In the genomic region with DNA sequence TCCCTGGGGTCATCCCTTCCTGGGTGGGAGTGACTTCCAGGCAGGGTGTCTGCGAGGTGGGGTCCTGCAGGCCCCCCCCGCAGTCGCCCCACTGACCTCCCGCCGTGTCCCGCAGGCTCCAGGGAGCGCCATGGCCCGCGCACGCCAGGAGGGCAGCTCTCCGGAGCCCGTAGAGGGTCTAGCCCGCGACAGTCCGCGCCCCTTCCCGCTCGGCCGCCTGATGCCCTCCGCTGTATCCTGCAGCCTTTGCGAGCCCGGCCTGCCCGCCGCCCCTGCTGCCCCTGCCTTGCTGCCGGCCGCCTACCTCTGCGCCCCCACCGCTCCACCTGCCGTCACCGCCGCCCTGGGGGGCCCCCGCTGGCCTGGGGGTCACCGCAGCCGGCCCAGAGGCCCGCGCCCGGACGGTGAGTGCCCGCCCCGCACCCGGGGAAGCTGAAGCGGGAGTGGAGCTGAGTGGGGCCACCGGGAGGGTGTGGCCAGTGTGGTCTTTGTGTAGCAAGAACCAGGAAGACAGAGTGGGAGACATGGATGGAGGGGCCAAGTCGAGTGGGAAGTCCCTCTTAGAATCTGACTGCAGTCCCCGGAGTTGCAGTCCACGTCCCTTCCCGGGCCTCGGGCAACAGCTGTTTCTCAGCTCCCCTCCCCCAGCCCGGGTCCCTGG, we compare ENCODE assay signal across 8 mouse cellular contexts. TPM values are rescaled to one million over a fixed set of nuclear protein-coding genes. Genes with fewer than 3 reads are reported as not detected.
A peak's percentile ranks its signal among the peaks of the same experiment; 100 is the strongest.
DNase-seq lines count a peak whose midpoint lies in the region; ATAC-seq and TF ChIP-seq lines count a peak whose summit lies in the region.

No protein-coding gene starts in this region.

- 0% methylated on average over 44 of the region's 49 CpGs for WGBS in forebrain, embryonic 11.5 days
- WGBS in limb, embryonic 14.5 days: under 1% methylated on average over 49 of the region's 49 CpGs
- under 1% methylated on average over 46 of the region's 49 CpGs for WGBS in midbrain, embryonic 16.5 days

- H3K79me3 ChIP-seq in C2C12 (ENCODE audit: low read depth): no peaks in the 10 kb centered on the region

- intact Hi-C loops in heart, postnatal 25 days (cut with DNase I): no loop called here

- H3K9me3 ChIP-seq in forebrain, embryonic 11.5 days (ENCODE audit: control insufficient read depth, low read length): no peaks in the 10 kb centered on the region
- no peaks in the 10 kb centered on the region for H3K9me3 ChIP-seq in limb, embryonic 14.5 days (ENCODE audit: control insufficient read depth, low read length)
- H3K9me3 ChIP-seq in midbrain, embryonic 16.5 days (replicated peaks; ENCODE audit: control insufficient read depth, low read length, poor library complexity, severe bottlenecking): no peaks in the 10 kb centered on the region

- TF ChIP-seq CTCF in C2C12 (IDR thresholded peaks at IDR 0.05; ENCODE audit: control insufficient read depth, insufficient read depth, insufficient read length): no peak

- peak overlapping the region; percentile 46 for H3K4me3 ChIP-seq in C2C12 (ENCODE audit: insufficient read depth, poor library complexity, severe bottlenecking)
- peak overlapping the region; percentile 67 for H3K4me3 ChIP-seq in forebrain, embryonic 11.5 days (ENCODE audit: low read depth, low read length)
- peak overlapping the region; percentile 61 for H3K4me3 ChIP-seq in limb, embryonic 14.5 days (replicated peaks; ENCODE audit: low read length)
- H3K4me3 ChIP-seq in midbrain, embryonic 16.5 days (ENCODE audit: low read depth, low read length): peak overlapping the region; percentile 78

- no peaks in the 10 kb centered on the region for H3K36me3 ChIP-seq in C2C12 (ENCODE audit: control insufficient read depth, insufficient read depth)
- H3K36me3 ChIP-seq in forebrain, embryonic 11.5 days (ENCODE audit: control insufficient read depth, insufficient read depth, low read length): no peaks in the 10 kb centered on the region
- H3K36me3 ChIP-seq in limb, embryonic 14.5 days (ENCODE audit: control insufficient read depth, insufficient read depth, low read length): peaks cover 6% of the 10 kb centered on the region; the same call in 1 of the 2 replicates
- H3K36me3 ChIP-seq in midbrain, embryonic 16.5 days (ENCODE audit: control insufficient read depth, insufficient read depth, low read length): peaks cover 3% of the 10 kb centered on the region

- H3K4me1 ChIP-seq in forebrain, embryonic 11.5 days (replicated peaks; ENCODE audit: control insufficient read depth, insufficient read depth, low read length): peaks cover 28% of the 10 kb centered on the region
- peaks cover 42% of the 10 kb centered on the region for H3K4me1 ChIP-seq in limb, embryonic 14.5 days (ENCODE audit: control insufficient read depth, insufficient read depth, low read length)
- peaks cover 41% of the 10 kb centered on the region for H3K4me1 ChIP-seq in midbrain, embryonic 16.5 days (ENCODE audit: control insufficient read depth, insufficient read depth, low read length)

- H3K9ac ChIP-seq in forebrain, embryonic 11.5 days (ENCODE audit: low read length): peak overlapping the region; percentile 92
- H3K9ac ChIP-seq in limb, embryonic 14.5 days (ENCODE audit: low read depth, low read length, severe bottlenecking): peak overlapping the region; percentile 69
- peak overlapping the region; percentile 85 for H3K9ac ChIP-seq in midbrain, embryonic 16.5 days (ENCODE audit: low read depth, low read length)

- peak overlapping the region; percentile 73 for H3ac ChIP-seq in C2C12 (ENCODE audit: control insufficient read depth, insufficient read length, low read depth)

- peak overlapping the region; percentile 88 for H3K27ac ChIP-seq in forebrain, embryonic 11.5 days (ENCODE audit: low read depth, low read length)
- peak overlapping the region; percentile 52; the same call in 1 of the 2 replicates for H3K27ac ChIP-seq in limb, embryonic 14.5 days (replicated peaks; ENCODE audit: low read depth, low read length)
- H3K27ac ChIP-seq in midbrain, embryonic 16.5 days (ENCODE audit: low read length): peak overlapping the region; percentile 70

- peak; percentile 35 for DNase-seq in ZHBTc4 (ENCODE audit: low read depth, low spot score)
- peak; percentile 84 for DNase-seq in forebrain, embryonic 11.5 days (ENCODE audit: low spot score)
- DNase-seq in heart, postnatal 25 days (ENCODE audit: low spot score): peak; percentile 53
- DNase-seq in limb, embryonic 14.5 days (ENCODE audit: low spot score): peak; percentile 39
- peak; percentile 56 for DNase-seq in urinary bladder, adult 2 months (ENCODE audit: low spot score)
- DNase-seq in embryo, embryonic 11 days: no peak

- H3K27me3 ChIP-seq in C2C12 (ENCODE audit: control insufficient read depth, insufficient read depth, insufficient read length): no peaks in the 10 kb centered on the region
- H3K27me3 ChIP-seq in forebrain, embryonic 11.5 days (ENCODE audit: control insufficient read depth, insufficient read depth, low read length): no peaks in the 10 kb centered on the region
- H3K27me3 ChIP-seq in limb, embryonic 14.5 days (ENCODE audit: control insufficient read depth, insufficient read depth, low read length): 0 out of 2 replicates have a peak, but pooled peaks cover 5% of the 10 kb centered on the region
- H3K27me3 ChIP-seq in midbrain, embryonic 16.5 days (ENCODE audit: control insufficient read depth, insufficient read depth, low read depth, low read length): no peaks in the 10 kb centered on the region

- peaks cover 11% of the 10 kb centered on the region for H3K79me2 ChIP-seq in C2C12 (ENCODE audit: control insufficient read depth, insufficient read depth)

- no peak for TF ChIP-seq POLR2A in limb, embryonic 14.5 days (IDR thresholded peaks at IDR 0.05; ENCODE audit: borderline replicate concordance, extremely low read depth, insufficient read depth, insufficient read length)

- H3K4me2 ChIP-seq in forebrain, embryonic 11.5 days (ENCODE audit: low read depth, low read length, severe bottlenecking): peak overlapping the region; percentile 99
- H3K4me2 ChIP-seq in limb, embryonic 14.5 days (replicated peaks; ENCODE audit: low read depth, low read length, severe bottlenecking): peak overlapping the region; percentile 97
- peak overlapping the region; percentile 97 for H3K4me2 ChIP-seq in midbrain, embryonic 16.5 days (ENCODE audit: low read length)

- peak; percentile 31 for ATAC-seq in forebrain, embryonic 11.5 days (replicated peaks; ENCODE audit: low FRiP score)
- ATAC-seq in limb, embryonic 14.5 days (ENCODE audit: low FRiP score, low read depth): no peak
- ATAC-seq in midbrain, embryonic 16.5 days: no peak

TF ChIP-seq in C2C12, 6 proteins besides CTCF, POLR2A, EP300 and RAD21:
- TF ChIP-seq MYOG (IDR thresholded peaks at IDR 0.05; ENCODE audit: control insufficient read depth, extremely low read depth, insufficient read length): no peak
- no peak for TF ChIP-seq USF1 (IDR thresholded peaks at IDR 0.05; ENCODE audit: low read depth)
- no peak for TF ChIP-seq MAX (IDR thresholded peaks at IDR 0.05)
- no peak for TF ChIP-seq MYOD1 (IDR thresholded peaks at IDR 0.05; ENCODE audit: control insufficient read depth, insufficient read length, low read depth)
- TF ChIP-seq CEBPB (IDR thresholded peaks at IDR 0.05; ENCODE audit: low read depth): no peak
- no peak for TF ChIP-seq FOSL1 (IDR thresholded peaks at IDR 0.05; ENCODE audit: insufficient read depth, low read length, poor library complexity, severe bottlenecking)

RNA-seq across cellular contexts. Expression of a gene that starts 3.9 kb away (rescaled TPM):
- polyA plus RNA-seq in C2C12 (2012; fragmentation: generic; extraction: Trizol): 6.6 TPM
- 8.0 and 11.5 TPM in 2 replicates for polyA plus RNA-seq in forebrain, embryonic 11.5 days (2014; fragmentation: Nextera tagmentation; extraction: Ambion mirVana)
- 1 to 10 TPM; 3.7 to 4.7 TPM for total RNA-seq in heart, postnatal 25 days (2021)
- polyA plus RNA-seq in limb, embryonic 14.5 days (2012; rRNA removed): 7.4 and 11.9 TPM in 2 replicates
- 3.7 and 4.0 TPM in 2 replicates for polyA plus RNA-seq in limb, embryonic 14.5 days (2014; fragmentation: Nextera tagmentation; extraction: Ambion mirVana)
- 30.0 and 31.3 TPM in 2 replicates for polyA plus RNA-seq in midbrain, embryonic 16.5 days (2015; fragmentation: Nextera tagmentation; extraction: Ambion mirVana)
- polyA plus RNA-seq in urinary bladder, adult 2 months (2012; rRNA removed): 5.0 and 5.2 TPM in 2 replicates

RNA-seq across cellular contexts. Expression of a gene that starts 25.5 kb away (rescaled TPM):
- 52.2 TPM for polyA plus RNA-seq in C2C12 (2012; fragmentation: generic; extraction: Trizol)
- 22.3 and 32.2 TPM in 2 replicates for polyA plus RNA-seq in forebrain, embryonic 11.5 days (2014; fragmentation: Nextera tagmentation; extraction: Ambion mirVana)
- 10 to 100 TPM; 30.7 to 35.3 TPM for total RNA-seq in heart, postnatal 25 days (2021)
- 64.4 and 84.8 TPM in 2 replicates for polyA plus RNA-seq in limb, embryonic 14.5 days (2012; rRNA removed)
- polyA plus RNA-seq in limb, embryonic 14.5 days (2014; fragmentation: Nextera tagmentation; extraction: Ambion mirVana): 15.9 and 17.7 TPM in 2 replicates
- polyA plus RNA-seq in midbrain, embryonic 16.5 days (2015; fragmentation: Nextera tagmentation; extraction: Ambion mirVana): 22.1 and 25.4 TPM in 2 replicates
- polyA plus RNA-seq in urinary bladder, adult 2 months (2012; rRNA removed): 61.4 and 104 TPM in 2 replicates

RNA-seq across cellular contexts. Expression of a gene that starts 38.7 kb away (rescaled TPM):
- 11.7 TPM for polyA plus RNA-seq in C2C12 (2012; fragmentation: generic; extraction: Trizol)
- polyA plus RNA-seq in forebrain, embryonic 11.5 days (2014; fragmentation: Nextera tagmentation; extraction: Ambion mirVana): 10.9 and 11.6 TPM in 2 replicates
- 10 to 100 TPM; 13.7 to 15.0 TPM for total RNA-seq in heart, postnatal 25 days (2021)
- 48.7 and 57.8 TPM in 2 replicates for polyA plus RNA-seq in limb, embryonic 14.5 days (2012; rRNA removed)
- polyA plus RNA-seq in limb, embryonic 14.5 days (2014; fragmentation: Nextera tagmentation; extraction: Ambion mirVana): 24.3 and 27.4 TPM in 2 replicates
- 44.5 and 49.3 TPM in 2 replicates for polyA plus RNA-seq in midbrain, embryonic 16.5 days (2015; fragmentation: Nextera tagmentation; extraction: Ambion mirVana)
- 26.5 and 36.7 TPM in 2 replicates for polyA plus RNA-seq in urinary bladder, adult 2 months (2012; rRNA removed)

RNA-seq across cellular contexts. Expression of a gene that starts 52.8 kb away (rescaled TPM):
- 0.02 TPM for polyA plus RNA-seq in C2C12 (2012; fragmentation: generic; extraction: Trizol)
- polyA plus RNA-seq in forebrain, embryonic 11.5 days (2014; fragmentation: Nextera tagmentation; extraction: Ambion mirVana): 0.76 and 1.1 TPM in 2 replicates
- 1 to 10 TPM; 5.1 to 6.5 TPM for total RNA-seq in heart, postnatal 25 days (2021)
- polyA plus RNA-seq in limb, embryonic 14.5 days (2012; rRNA removed): 3.2 and 5.4 TPM in 2 replicates
- 2.8 and 3.1 TPM in 2 replicates for polyA plus RNA-seq in limb, embryonic 14.5 days (2014; fragmentation: Nextera tagmentation; extraction: Ambion mirVana)
- polyA plus RNA-seq in midbrain, embryonic 16.5 days (2015; fragmentation: Nextera tagmentation; extraction: Ambion mirVana): 1.2 and 1.5 TPM in 2 replicates
- polyA plus RNA-seq in urinary bladder, adult 2 months (2012; rRNA removed): 11.8 and 16.8 TPM in 2 replicates
